Mouse (Mus musculus): ENCODE measurements around the gene Rai1.

GRCm38 (mm10) chr11:60088947-60089346, 15.9 kb upstream of the Rai1 start:
- no peak for TF ChIP-seq CTCF (IDR thresholded peaks at IDR 0.05; ENCODE audit: insufficient read depth, low read depth, low read length)
- no peak for TF ChIP-seq POLR2A (IDR thresholded peaks at IDR 0.05; ENCODE audit: insufficient read depth, low read depth, low read length)
